Mouse (Mus musculus) small intestine, adult 2 months (tissue): ENCODE measurements around the gene Prokr2. TPM values are rescaled to one million over a fixed set of nuclear protein-coding genes. Genes with fewer than 3 reads are reported as not detected.
A peak's percentile ranks its signal among the peaks of the same experiment; 100 is the strongest.

Source experiments
- H3K27ac ChIP-seq: fragments of 200-500 bp; 2 replicates; pipeline ENCODE4 v1.5.1; 2012; ENCODE audit warnings: low read depth, low read length, control low read depth, inconsistent platforms; ENCODE audit not compliant: insufficient read depth
- H3K27me3 ChIP-seq: fragments of 200-500 bp; 2 replicates; pipeline ENCODE4 v1.6.1; 2012; ENCODE audit warnings: mild to moderate bottlenecking, moderate library complexity, low read length, inconsistent platforms; ENCODE audit not compliant: control insufficient read depth, insufficient read depth
- H3K36me3 ChIP-seq: fragments of 200-500 bp; 2 replicates; pipeline ENCODE4 v1.6.1; 2012; ENCODE audit warnings: mild to moderate bottlenecking, low read length, control low read depth, inconsistent platforms; ENCODE audit not compliant: control insufficient read depth, insufficient read depth
- H3K4me1 ChIP-seq: fragments of 200-500 bp; 2 replicates; pipeline ENCODE4 v1.6.1; 2012; ENCODE audit warnings: low read length, inconsistent platforms, mixed read lengths; ENCODE audit not compliant: control insufficient read depth, insufficient read depth, insufficient read length
- H3K4me3 ChIP-seq: fragments of 200-500 bp; 2 replicates; pipeline ENCODE4 v1.5.1; 2012; ENCODE audit warnings: low read depth, mild to moderate bottlenecking, control low read depth, inconsistent platforms, low read length, moderate library complexity
- CTCF ChIP-seq: fragments of 200-500 bp; IDR thresholded peaks from 2 replicates; pipeline ENCODE4 v1.5.1; 2012; ENCODE audit warnings: low read depth, mild to moderate bottlenecking, control low read depth, inconsistent platforms, low read length, moderate library complexity, mixed read lengths; ENCODE audit not compliant: insufficient replicate concordance, insufficient read length; ENCODE audit errors: extremely low read depth
- POLR2A ChIP-seq: fragments of 200-500 bp; IDR thresholded peaks from 2 replicates; pipeline ENCODE4 v1.6.1; 2012; ENCODE audit warnings: low read depth, mild to moderate bottlenecking, control low read depth, inconsistent platforms, low read length, moderate library complexity
- WGBS: fragments of 180-500 bp; shearing (Covaris S2); methylation state at CpG from one replicate; pipeline ENCODE4 v1.1.7; 2018; 5-methylcytosine and 5-hydroxymethylcytosine counted together
- polyA plus RNA-seq: library from polyadenylated mRNA; depleted of rRNA; stranded (reverse); fragments of >200 nt; gene quantifications from 2 replicates; pipeline ENCODE4 v1.2.3, GENCODE M21; 2012; rRNA removed

Gene Prokr2
- polyA plus RNA-seq: 0.03 TPM in 1 of 2 replicates, not detected in the other

DNA sequence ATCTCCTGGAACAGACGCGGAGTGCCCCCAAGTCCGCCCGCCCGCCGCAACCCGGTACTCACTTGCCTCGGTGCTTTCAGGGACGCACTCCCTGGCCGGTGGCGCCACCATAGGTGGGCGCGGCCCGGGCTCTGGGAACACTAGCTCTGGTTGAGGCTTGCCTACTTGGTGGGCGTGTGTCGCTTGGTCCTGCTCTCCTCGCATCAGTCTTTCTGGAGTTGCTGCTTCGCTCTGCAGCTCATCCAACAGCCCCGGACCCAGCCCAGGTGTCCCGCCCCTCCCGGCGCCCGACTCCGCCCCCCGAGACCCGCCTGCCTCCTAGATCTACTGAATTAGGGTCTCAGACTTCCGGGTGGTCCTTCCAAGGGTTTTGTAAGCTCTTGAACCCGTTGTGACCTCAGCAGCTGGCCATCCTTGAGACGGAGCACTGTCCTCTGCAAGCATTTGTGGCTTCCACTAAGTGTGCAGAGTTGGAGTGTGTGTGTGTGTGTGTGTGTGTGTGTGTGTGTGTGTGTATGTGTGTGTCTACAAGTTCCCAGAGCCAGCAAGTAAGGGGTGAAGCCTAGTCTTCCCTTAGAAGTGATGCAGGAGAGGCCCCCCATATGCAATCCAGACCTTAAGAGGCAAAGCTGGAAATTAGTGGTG is at the start of gene Prokr2:
Gene Prokr2, minus strand, starts transcription at position 254 of the 645 bp plus-strand sequence.
- H3K4me1 ChIP-seq: peaks cover 6% of the 10 kb centered on the region
- WGBS: 2% methylated on average over 29 of the region's 29 CpGs
- peaks cover 14% of the 10 kb centered on the region for H3K27me3 ChIP-seq
- no peak within 1 kb of the TSS for H3K27ac ChIP-seq
- H3K36me3 ChIP-seq: no peaks in the 10 kb centered on the region
- TF ChIP-seq CTCF: no peak
- no peak for TF ChIP-seq POLR2A
- H3K4me3 ChIP-seq: peak within 1 kb of the TSS; percentile 40

DNA sequence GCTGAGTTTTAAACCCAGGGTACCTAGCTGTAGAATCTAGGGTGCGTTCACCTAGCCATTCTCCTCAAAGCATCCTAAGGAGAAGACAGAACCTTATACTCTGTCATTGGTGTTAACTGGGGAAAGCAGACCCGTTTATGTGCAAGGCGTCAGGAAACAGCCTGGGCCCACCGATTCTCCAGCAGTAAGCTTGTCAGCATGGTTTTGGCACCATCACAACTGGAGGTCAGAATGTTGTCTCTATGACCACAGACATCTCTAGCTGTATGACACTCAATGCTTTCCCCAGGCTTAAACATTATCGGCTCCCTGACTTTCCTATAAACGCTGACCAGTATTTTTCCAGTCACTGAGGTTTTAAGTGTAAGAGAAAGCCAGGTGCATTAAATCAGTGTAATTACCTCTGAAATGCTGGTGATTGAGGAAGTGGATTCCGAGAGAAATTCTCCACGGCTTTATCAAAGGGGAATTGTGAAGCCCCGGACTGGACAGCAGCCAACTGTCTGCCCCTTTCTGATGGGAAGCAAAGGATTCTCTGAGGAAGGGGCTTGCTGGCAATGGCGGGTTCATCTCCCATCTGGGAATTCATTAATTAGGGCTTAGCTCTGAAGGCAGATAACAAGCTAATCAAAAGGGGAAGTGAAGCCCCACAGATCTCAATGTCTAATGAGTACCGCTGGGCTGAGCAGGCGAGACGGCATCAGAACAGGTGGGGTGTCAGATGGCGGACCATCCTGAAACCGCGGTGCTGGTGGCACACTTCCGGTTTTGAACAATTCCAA is 42.1 kb upstream of the Prokr2 start:
- H3K27ac ChIP-seq: no peak overlapping the region
- 48% methylated on average over 17 of the region's 17 CpGs for WGBS
- TF ChIP-seq POLR2A (no peak), CTCF (no peak)
- H3K4me3 ChIP-seq: no peak overlapping the region
- no peaks in the 10 kb centered on the region for H3K4me1 ChIP-seq
- no peaks in the 10 kb centered on the region for H3K27me3 ChIP-seq
- H3K36me3 ChIP-seq: no peaks in the 10 kb centered on the region

DNA sequence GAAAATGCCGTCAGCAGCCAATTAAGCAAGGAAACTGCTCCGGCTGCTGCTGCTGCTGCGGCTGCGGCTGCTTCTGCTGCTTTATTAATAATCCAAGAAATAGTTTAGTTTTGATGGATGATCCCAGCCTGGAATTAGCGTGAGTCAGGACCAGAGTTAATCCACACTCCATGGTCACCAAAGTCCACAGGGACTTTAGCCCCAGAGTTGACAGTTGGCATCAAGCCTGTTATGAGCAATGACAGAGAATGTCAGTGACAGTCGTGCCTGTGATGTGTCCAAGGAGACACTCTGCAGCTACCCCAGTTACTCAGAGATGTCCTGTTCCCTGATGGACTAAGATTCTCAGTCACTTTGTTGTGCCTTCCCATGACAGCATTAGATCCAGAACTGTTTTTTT is 40.3 kb upstream of the Prokr2 start:
- no peak overlapping the region for H3K4me3 ChIP-seq
- H3K27ac ChIP-seq: no peak overlapping the region
- WGBS: 73% methylated on average over 6 of the region's 6 CpGs
- H3K4me1 ChIP-seq: no peaks in the 10 kb centered on the region
- no peaks in the 10 kb centered on the region for H3K36me3 ChIP-seq
- TF ChIP-seq CTCF (no peak), POLR2A (no peak)
- no peaks in the 10 kb centered on the region for H3K27me3 ChIP-seq

DNA sequence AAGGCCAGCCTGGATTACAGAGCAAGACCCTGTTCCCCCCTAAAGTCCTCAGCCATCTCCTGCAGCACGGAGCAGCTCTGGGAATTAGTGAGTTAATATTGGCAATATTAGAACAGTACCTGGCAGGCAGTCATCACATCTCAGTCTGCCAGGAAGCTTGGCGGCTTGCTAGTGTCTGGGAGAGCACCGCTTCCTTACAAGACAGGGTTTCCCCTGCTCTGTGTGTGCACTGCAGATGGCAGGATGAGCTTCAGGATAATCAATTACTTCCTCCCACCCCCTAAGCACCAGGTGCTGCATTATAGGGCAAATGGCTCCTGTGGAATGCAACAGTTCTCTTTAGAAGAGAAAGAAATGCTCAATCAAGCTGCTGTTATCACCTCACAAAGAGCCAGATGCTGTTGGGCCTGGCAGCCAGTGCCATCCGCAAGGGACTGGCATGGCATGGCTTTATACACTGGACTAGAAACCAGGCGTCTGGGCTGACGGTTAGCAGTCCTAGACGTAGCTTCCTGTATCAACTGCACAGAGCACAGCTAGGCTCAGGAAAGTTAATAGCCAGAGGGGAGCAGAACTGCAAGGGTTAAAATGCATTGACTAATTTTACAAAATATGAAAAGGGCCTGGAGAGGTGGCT is 38.3 kb upstream of the Prokr2 start:
- TF ChIP-seq POLR2A (no peak), CTCF (no peak)
- Histone ChIP-seq H3K27ac (no peak overlapping the region), H3K36me3 (no peaks in the 10 kb centered on the region), H3K4me1 (no peaks in the 10 kb centered on the region), H3K27me3 (no peaks in the 10 kb centered on the region), H3K4me3 (no peak overlapping the region)
- WGBS: 69% methylated on average over 7 of the region's 7 CpGs

DNA sequence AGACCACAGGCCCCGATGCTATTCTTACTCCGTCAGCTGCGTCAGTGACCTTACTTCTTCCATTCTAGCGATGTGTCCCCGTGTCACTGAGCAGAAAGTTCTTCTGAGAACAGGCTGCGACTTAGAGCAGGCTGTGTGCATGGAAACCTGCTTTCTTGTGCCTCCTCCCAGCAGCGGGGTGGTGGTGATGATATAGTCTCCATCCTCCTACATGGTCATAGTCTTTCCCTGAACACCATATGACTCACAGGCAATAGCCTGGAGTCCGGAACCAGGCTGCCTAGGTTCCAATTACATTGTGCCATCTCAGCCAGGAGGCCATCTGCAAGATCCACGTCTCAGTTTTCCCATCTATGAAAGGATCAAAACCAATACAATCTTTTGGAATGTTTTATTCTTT is 37.6 kb upstream of the Prokr2 start:
- 87% methylated on average over 9 of the region's 9 CpGs for WGBS
- TF ChIP-seq POLR2A: no peak

DNA sequence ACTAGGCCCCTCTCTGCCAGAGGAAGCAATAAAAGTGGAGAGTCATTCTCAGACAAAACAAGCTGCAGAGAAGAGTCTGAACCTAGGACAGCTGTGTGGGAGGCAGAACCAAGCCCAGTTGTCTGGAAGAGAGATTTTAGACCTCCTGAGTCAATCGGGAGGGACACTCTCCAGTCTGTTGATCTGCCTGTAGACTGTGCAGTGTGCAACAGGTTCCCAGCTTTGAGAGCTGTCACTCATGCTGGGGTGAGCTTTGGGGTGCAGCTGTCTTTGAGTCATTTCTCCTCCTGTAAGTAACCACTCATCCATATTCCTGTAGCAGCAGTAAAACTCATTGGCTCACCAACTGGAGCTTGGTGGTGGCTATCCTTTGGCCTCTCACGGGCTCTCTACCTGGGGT is 33.2 kb upstream of the Prokr2 start:
- H3K4me3 ChIP-seq: no peak overlapping the region
- H3K36me3 ChIP-seq: no peaks in the 10 kb centered on the region
- H3K27me3 ChIP-seq: no peaks in the 10 kb centered on the region
- H3K27ac ChIP-seq: no peak overlapping the region
- no peaks in the 10 kb centered on the region for H3K4me1 ChIP-seq
- 66% methylated on average over 2 of the region's 2 CpGs for WGBS
- no peak for TF ChIP-seq POLR2A
- TF ChIP-seq CTCF: no peak

More for the DNA sequence above, 37.6 kb upstream of the Prokr2 start:
- Histone ChIP-seq H3K27ac (no peak overlapping the region), H3K27me3 (no peaks in the 10 kb centered on the region), H3K4me3 (no peak overlapping the region), H3K4me1 (no peaks in the 10 kb centered on the region), H3K36me3 (no peaks in the 10 kb centered on the region)

DNA sequence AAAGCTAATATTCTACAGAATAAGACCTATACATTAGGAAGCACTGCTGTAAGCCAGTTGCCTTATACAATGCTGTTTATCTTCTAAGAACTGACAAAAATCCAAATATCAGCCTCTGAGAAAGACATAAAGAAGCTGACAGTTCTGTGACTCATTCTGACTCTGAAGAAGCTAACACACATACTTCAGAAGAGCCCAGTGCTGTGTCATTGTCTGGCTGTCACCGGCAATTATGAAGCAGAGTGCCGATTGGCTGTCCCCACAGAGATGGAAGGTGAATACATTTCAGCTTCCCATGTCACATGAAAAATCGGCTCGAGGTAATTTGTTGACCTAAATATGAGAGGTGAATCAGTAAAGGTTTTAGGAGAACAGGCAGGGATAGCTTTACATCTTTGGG is 24.9 kb upstream of the Prokr2 start:
- Histone ChIP-seq H3K27ac (no peak overlapping the region), H3K27me3 (no peaks in the 10 kb centered on the region), H3K4me1 (no peaks in the 10 kb centered on the region), H3K36me3 (no peaks in the 10 kb centered on the region), H3K4me3 (no peak overlapping the region)
- 88% methylated on average over 4 of the region's 4 CpGs for WGBS
- TF ChIP-seq POLR2A (no peak), CTCF (no peak)
